Mouse (Mus musculus): ENCODE data around the gene Arhgef25. TPM values are rescaled to one million over a fixed set of nuclear protein-coding genes. Genes with fewer than 3 reads are reported as not detected.

Arhgef25 gene
- total RNA-seq (2023): 2.2 TPM

DNA sequence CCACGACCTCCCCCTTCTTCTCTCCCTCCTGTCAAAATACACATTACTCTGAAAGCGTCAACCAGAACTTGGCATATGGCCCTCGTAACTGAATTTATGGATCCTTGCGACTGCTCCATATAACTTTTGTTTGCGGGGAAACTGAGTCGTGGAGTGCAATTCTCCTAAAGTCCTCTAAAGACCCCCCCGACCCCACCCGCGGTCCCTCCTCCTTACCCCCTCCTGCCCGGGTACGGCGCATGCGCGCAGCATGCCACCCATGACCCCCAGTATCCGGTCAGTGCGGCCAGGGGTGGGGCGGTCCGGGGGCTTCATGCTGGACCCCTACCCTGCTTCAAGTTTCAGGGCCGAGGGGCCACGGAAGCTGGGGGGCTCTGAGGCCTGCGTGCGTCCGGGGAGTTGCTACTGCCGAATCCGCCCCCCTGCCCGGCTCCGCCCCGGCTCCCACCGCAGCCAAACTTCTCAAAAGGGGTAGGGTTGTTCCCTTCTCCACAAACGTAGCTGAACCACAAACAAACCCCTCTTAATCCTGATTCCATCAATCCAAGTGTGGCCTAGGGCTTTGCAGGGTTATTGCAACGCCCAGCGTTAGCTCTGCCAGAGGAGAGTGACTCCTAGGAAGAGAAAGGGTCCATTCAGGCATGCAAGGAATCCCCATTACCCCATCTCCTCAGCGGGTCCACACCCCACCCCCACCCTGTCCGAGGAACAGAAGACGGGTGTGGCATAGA, at the start of gene Arhgef25:
Arhgef25 (minus strand) TSS at position 433 of the 731 bp plus-strand sequence.

GRCm38 (mm10) chr10:127211414-127211854, 21.6 kb upstream of the Arhgef25 start, which contains the start of gene Pip4k2c:
TSS of gene Pip4k2c (minus strand) at chr10:127211585.

DNA sequence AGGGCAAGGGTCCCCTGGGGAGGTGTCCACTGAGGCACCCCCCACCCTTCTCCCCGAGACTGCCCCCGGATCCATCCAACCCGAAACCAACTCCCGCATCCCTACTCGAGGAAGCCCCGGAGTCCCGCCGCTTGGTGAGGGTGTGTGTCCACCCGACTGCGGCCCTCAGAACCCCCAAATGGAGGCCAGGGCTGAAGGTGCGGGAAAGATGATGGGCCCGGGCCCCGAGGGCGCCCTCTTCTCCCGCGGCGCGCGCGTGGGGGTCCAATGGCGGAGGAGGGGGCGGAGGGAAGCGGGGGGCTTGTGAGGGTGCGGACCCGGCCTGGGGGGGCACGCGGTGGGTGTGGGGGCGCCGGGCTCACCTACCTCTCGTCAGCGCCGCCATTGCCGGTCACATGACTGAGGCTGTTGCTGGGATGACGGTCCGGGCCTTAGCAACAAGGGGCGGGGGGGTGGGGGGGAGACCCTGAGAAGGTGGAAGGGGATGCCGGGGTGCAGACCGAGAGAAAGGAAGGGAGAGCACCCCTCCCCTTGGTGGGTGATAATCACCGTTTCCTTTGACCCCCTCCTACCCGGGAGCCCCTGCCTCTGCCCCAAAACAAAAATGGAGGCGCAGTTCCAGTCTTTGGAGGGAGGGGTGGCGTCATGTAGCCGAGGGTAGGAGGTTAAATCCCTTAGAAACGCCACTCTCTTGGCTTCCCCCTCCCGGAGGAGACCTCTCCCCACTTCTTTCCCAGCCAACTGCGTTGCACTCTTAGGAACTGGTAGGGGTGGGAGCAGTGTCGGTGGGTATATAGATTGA, 5.6 kb upstream of the Arhgef25 start, which contains the start of gene Dtx3:
Dtx3 (minus strand) TSS at position 401 of the 802 bp plus-strand sequence.

DNA sequence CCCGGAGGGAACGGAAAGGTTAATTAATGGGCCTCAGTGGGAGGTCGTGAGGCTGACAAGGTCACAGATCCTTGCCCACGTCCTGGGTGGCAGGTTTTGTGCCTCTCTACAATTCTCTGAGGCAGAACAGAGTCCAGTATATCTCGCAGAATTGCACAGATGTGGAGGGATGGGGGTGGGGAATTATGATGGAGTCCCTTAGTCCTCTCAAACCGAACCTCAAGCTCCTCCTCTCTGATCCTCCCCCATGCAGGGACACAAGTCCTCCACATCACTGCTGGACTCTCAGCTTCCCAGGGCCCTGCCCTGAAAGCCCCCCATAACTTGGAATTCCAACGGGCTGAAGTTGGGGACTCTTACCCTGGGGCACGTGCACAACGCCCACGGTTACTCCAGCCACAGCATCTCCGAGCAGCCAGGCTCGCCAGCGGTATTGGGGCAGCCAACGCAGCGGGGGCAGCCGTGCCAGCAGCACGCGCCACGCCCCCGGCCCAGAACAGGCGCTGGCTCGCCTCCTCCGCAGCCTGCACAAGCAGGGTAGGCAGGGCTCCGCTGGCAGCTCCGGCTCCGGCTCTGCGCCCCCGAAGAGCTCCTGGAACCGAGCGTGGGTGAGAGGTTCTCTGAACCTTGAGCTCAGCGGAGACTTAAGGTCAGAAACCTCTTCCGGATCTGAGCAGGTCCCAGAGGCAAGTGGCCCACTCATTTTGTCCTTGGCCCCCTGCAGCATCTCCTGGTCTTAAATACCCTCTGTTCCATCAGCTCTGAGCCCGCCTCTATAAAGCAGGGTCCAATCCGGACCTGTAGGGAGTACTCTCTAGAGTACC, 9.8 kb downstream of the Arhgef25 start, which contains the start of gene Slc26a10:
Slc26a10 (minus strand) TSS at position 775 of the 824 bp plus-strand sequence.

DNA sequence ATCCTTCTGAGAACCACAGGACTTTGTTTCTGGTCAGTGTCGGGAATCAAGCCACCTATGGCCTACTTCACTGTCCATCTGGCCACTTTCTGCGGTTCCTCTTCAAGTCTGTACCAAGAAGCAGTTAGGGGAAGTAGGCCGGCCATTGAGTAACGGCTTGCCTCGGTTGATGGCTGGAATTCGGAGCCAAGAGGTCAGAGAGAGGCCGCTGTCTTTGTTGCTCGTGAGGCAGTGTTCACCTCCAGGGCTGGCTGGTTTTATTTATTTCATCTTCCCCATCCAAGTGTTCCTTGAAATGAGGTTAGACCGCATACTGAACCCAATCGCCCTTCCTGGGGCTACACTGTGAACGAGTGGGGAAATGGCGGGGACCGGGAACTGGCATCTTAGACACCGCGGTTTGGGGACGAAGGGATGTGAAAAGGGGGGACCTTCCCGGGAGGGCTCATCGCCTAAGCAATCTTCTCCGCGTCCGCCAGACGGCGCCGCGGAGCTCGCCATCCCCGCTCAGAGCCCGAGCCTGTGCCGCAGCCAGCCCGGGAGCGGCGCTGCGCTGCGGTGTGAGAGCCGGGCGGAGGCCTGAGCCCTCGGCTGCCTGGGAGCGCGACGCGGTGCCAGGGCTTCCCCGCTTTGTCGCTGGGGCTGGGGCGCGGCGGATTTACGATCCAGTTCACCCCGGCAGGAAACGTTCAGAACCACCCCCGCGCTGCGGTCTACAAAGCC, 25.1 kb downstream of the Arhgef25 start, which contains the start of gene B4galnt1:
B4galnt1 (plus strand) TSS at position 595 of the 723 bp plus-strand sequence.

Other genes with a start within 250 kb of the Arhgef25 start
- gene Ctdsp2, start 211.4 kb downstream of the Arhgef25 start, total RNA-seq (2023): 101 TPM
- gene Avil, start 189.4 kb downstream of the Arhgef25 start, total RNA-seq (2023): 1.7 TPM
- 23.1 TPM for gene Tsfm, start 159.2 kb downstream of the Arhgef25 start, total RNA-seq (2023)
- gene Mettl1, start 148.7 kb downstream of the Arhgef25 start, total RNA-seq (2023): 20.2 TPM
- gene Eef1akmt3, start 148.6 kb downstream of the Arhgef25 start, total RNA-seq (2023): not detected
- not detected for gene Cyp27b1, start 141.8 kb downstream of the Arhgef25 start, total RNA-seq (2023)
- 3.9 TPM for gene March9, start 129.9 kb downstream of the Arhgef25 start, total RNA-seq (2023)
- gene Cdk4, start 126.5 kb downstream of the Arhgef25 start, total RNA-seq (2023): 107 TPM
- 7.9 TPM for gene Tspan31, start 119.8 kb downstream of the Arhgef25 start, total RNA-seq (2023)
- gene Agap2, start 114.8 kb downstream of the Arhgef25 start, total RNA-seq (2023): 146 TPM
- 87.9 TPM for gene Os9, start 69.0 kb downstream of the Arhgef25 start, total RNA-seq (2023)
- 652 TPM for gene B4galnt1, start 24.9 kb downstream of the Arhgef25 start, total RNA-seq (2023)
- gene Slc26a10, start 9.4 kb downstream of the Arhgef25 start, total RNA-seq (2023): 1.8 TPM
- gene Dtx3, start 5.6 kb upstream of the Arhgef25 start, total RNA-seq (2023): 65.3 TPM
- 40.5 TPM for gene Pip4k2c, start 21.5 kb upstream of the Arhgef25 start, total RNA-seq (2023)
- gene Kif5a, start 73.3 kb upstream of the Arhgef25 start, total RNA-seq (2023): 0.44 TPM
- 104 TPM for gene Dctn2, start 76.3 kb upstream of the Arhgef25 start, total RNA-seq (2023)
- 106 TPM for gene Mbd6, start 98.9 kb upstream of the Arhgef25 start, total RNA-seq (2023)
- gene Mars, start 121.7 kb upstream of the Arhgef25 start, total RNA-seq (2023): 51.3 TPM
- 300 TPM for gene Arhgap9, start 131.9 kb upstream of the Arhgef25 start, total RNA-seq (2023)
- not detected for gene Gli1, start 151.9 kb upstream of the Arhgef25 start, total RNA-seq (2023)
- gene Inhbe, start 164.3 kb upstream of the Arhgef25 start, total RNA-seq (2023): not detected
- gene Inhbc, start 180.3 kb upstream of the Arhgef25 start, total RNA-seq (2023): not detected
- 103 TPM for gene R3hdm2, start 190.2 kb upstream of the Arhgef25 start, total RNA-seq (2023)

All from CD4-positive naive resting alpha-beta T cell, adult 57 days (primary cell).